Mouse (Mus musculus) limb, embryonic 14.5 days (tissue): ENCODE results near the gene Igsf8. TPM values are rescaled to one million over a fixed set of nuclear protein-coding genes. Genes with fewer than 3 reads are reported as not detected.
A peak's percentile ranks its signal among the peaks of the same experiment; 100 is the strongest.

Experiments
- ATAC-seq: fragments of 200-750 bp; cut with Nextera tagmentation; 2 replicates; pipeline ENCODE4 v1.8.0; 2017; ENCODE audit warnings: low read depth, moderate number of reproducible peaks, moderate TSS enrichment; ENCODE audit not compliant: low FRiP score
- DNase-seq: peaks from one replicate; pipeline ENCODE4 v3.0.0-alpha.2; 2015; ENCODE audit warnings: low spot score
- H3K27ac ChIP-seq: fragments of 300-500 bp; sonication (generic); replicated peaks from 2 replicates; pipeline ENCODE4 v1.5.1; 2014; ENCODE audit warnings: low read depth, mild to moderate bottlenecking, low read length, moderate library complexity, mixed read lengths
- H3K27me3 ChIP-seq: fragments of 300-500 bp; sonication (generic); 2 replicates; pipeline ENCODE4 v1.6.1; 2014; ENCODE audit warnings: low read length, mixed read lengths; ENCODE audit not compliant: control insufficient read depth, insufficient read depth
- H3K36me3 ChIP-seq: fragments of 300-500 bp; sonication (generic); 2 replicates; pipeline ENCODE4 v1.6.1; 2014; ENCODE audit warnings: mild to moderate bottlenecking, low read length, moderate library complexity, mixed read lengths; ENCODE audit not compliant: control insufficient read depth, insufficient read depth
- H3K4me1 ChIP-seq: fragments of 300-500 bp; sonication (generic); 2 replicates; pipeline ENCODE4 v1.6.1; 2014; ENCODE audit warnings: antibody characterized with exemption, low read length, mixed read lengths; ENCODE audit not compliant: control insufficient read depth, insufficient read depth
- H3K4me2 ChIP-seq: fragments of 300-500 bp; sonication (generic); replicated peaks from 2 replicates; pipeline ENCODE4 v1.6.1; 2014; ENCODE audit warnings: low read depth, mild to moderate bottlenecking, low read length, moderate library complexity; ENCODE audit not compliant: severe bottlenecking
- H3K4me3 ChIP-seq: fragments of 300-500 bp; sonication (generic); replicated peaks from 2 replicates; pipeline ENCODE4 v1.5.1; 2014; ENCODE audit warnings: low read length
- H3K9ac ChIP-seq: fragments of 300-500 bp; sonication (generic); 2 replicates; pipeline ENCODE4 v1.6.1; 2014; ENCODE audit warnings: mild to moderate bottlenecking, low read depth, low read length, moderate library complexity; ENCODE audit not compliant: severe bottlenecking
- H3K9me3 ChIP-seq: fragments of 300-500 bp; sonication (generic); 2 replicates; pipeline ENCODE4 v1.6.1; 2016; ENCODE audit warnings: low read length; ENCODE audit not compliant: control insufficient read depth
- POLR2A ChIP-seq: fragments of 200-500 bp; IDR thresholded peaks from 2 replicates; pipeline ENCODE4 v1.8.0; 2012; ENCODE audit warnings: inconsistent platforms, mild to moderate bottlenecking, moderate library complexity, borderline replicate concordance; ENCODE audit not compliant: insufficient read depth, insufficient read length; ENCODE audit errors: extremely low read depth
- WGBS: fragments of 180-500 bp; shearing (Covaris S2); extraction: QIAGEN DNeasy Blood & Tissue Kit; methylation state at CpG from one replicate; pipeline ENCODE4 v1.1.7; 2014; 5-methylcytosine and 5-hydroxymethylcytosine counted together
- polyA plus RNA-seq, 2 experiments: library from polyadenylated mRNA; depleted of rRNA in 1 of 2; stranded (reverse) in 1 of 2; unstranded in 1 of 2; fragments of >200 nt; fragmentation: Nextera tagmentation in 1 of 2; extraction: Ambion mirVana in 1 of 2; gene quantifications; 2 replicates each; pipeline versions ENCODE4 v1.2.1 to v1.2.3; 2012 to 2014

The Igsf8 gene
- polyA plus RNA-seq, 2 experiments: 50.1 to 71.4 TPM

DNA sequence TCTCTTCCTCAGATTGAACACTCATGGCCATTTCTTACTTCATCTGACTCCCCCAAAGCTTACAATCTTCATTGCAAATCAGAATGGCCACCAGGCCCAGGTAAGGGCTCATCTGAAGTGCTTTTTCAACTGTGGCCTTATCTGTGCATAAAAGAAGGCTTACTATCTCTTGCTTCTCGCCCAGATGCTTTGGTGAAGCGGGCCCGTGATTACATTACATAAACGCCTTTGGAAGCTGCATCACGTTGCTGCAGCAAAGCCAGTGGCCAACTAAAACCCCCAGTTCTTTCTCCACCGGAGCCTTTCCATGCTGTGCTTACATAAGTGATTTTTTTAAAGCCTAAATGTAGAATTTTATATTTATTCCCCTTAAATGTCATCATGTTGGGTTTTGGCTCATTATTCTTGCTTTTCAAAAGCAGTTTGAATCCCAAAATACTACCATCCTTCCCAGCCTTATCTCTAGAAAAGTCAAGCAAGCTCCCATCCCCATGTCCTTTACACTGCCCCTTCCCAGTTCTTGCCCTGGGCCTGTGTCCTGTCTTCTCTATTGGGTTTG is 62.4 kb downstream of the Igsf8 start:
- WGBS: 70% methylated on average over 6 of the region's 6 CpGs
- Histone ChIP-seq H3K4me2 (no peak overlapping the region), H3K9me3 (0 out of 2 replicates have a peak, but pooled peaks cover 3% of the 10 kb centered on the region), H3K4me1 (peaks cover 3% of the 10 kb centered on the region; the same call in 1 of the 2 replicates), H3K9ac (no peak overlapping the region), H3K4me3 (no peak overlapping the region), H3K27ac (no peak overlapping the region), H3K27me3 (peaks cover 33% of the 10 kb centered on the region), H3K36me3 (peaks cover 14% of the 10 kb centered on the region)
- DNase-seq (no peak), ATAC-seq (no peak)
- no peak for TF ChIP-seq POLR2A

DNA sequence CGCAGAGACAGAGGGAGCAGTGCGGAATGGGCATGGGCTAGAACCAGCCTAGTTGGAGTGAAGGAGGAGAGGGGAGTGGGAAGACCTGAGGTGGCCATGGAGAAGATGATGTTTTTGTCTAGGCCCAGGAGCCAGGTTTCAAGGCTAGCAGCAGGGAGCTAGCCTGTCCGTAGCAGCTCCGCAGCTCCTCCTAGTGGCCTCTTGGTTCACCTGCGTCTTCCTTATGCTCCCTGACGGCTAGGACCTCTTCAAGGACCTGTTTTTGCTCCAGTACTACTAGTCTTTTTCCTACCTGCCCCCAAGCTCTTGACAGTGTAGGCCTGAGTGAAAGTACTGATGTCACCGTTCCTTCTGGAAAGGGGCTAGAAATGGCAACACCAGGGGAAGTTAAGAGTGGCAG is 63.3 kb downstream of the Igsf8 start:
- peaks cover 35% of the 10 kb centered on the region for H3K27me3 ChIP-seq
- H3K27ac ChIP-seq: no peak overlapping the region
- no peak overlapping the region for H3K4me2 ChIP-seq
- H3K9me3 ChIP-seq: 0 out of 2 replicates have a peak, but pooled peaks cover 3% of the 10 kb centered on the region
- peaks cover 7% of the 10 kb centered on the region for H3K36me3 ChIP-seq
- peak; percentile 50 for ATAC-seq
- H3K9ac ChIP-seq: no peak overlapping the region
- H3K4me1 ChIP-seq: peaks cover 3% of the 10 kb centered on the region; the same call in 1 of the 2 replicates
- peak; percentile 88 for DNase-seq
- WGBS: 7% methylated on average over 7 of the region's 7 CpGs
- TF ChIP-seq POLR2A: no peak
- no peak overlapping the region for H3K4me3 ChIP-seq

DNA sequence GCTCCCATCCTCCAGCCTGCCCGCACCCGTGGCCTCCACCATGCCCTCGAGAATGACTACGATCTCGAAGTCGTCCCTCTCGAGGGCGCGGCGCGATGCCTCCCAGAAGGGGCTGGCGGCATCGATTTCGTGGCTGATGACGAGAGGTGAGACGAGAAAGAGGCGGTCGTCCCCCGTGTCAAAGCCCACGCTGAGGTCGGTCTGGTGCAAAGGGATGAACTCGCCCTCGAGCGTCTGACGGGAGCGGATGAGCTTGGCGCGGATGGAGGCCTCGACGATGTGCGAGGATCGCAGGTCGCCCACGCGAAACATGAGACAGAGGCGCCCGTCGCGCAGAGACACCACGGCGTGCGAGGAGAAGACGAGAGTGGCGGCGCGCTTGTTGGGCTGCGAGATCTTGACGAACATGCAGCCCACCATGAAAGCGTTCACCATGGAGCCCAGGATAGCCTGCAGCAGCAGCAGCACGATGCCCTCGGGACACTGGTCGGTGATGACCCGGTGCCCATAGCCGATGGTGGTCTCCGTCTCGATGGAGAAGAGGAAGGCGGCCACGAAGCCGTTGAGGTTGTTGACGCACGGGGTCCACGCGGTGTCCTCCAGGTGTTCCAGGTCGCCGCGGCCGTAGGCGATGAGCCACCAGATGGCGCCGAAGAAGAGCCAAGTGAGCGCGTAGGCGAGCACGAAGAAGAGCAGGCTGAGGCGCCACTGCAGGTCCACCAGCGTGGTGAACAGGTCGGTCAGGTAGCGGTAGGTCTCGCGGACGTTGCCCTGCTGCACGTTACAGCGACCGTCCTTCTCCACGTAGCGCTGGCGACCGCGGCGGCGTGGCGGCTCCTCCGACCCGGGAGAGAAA is 64.5 kb downstream of the Igsf8 start:
- H3K4me3 ChIP-seq: peak overlapping the region; percentile 43
- H3K4me1 ChIP-seq: peaks cover 3% of the 10 kb centered on the region; the same call in 1 of the 2 replicates
- H3K27ac ChIP-seq: no peak overlapping the region
- no peak for TF ChIP-seq POLR2A
- 27% methylated on average over 75 of the region's 94 CpGs for WGBS
- H3K4me2 ChIP-seq: peak overlapping the region; percentile 79
- DNase-seq: no peak
- peak; percentile 53; the same call in 1 of the 2 replicates for ATAC-seq
- peaks cover 39% of the 10 kb centered on the region for H3K27me3 ChIP-seq
- peak overlapping the region; percentile 31; the same call in 1 of the 2 replicates for H3K9ac ChIP-seq
- 0 out of 2 replicates have a peak, but pooled peaks cover 3% of the 10 kb centered on the region for H3K9me3 ChIP-seq
- H3K36me3 ChIP-seq: no peaks in the 10 kb centered on the region

DNA sequence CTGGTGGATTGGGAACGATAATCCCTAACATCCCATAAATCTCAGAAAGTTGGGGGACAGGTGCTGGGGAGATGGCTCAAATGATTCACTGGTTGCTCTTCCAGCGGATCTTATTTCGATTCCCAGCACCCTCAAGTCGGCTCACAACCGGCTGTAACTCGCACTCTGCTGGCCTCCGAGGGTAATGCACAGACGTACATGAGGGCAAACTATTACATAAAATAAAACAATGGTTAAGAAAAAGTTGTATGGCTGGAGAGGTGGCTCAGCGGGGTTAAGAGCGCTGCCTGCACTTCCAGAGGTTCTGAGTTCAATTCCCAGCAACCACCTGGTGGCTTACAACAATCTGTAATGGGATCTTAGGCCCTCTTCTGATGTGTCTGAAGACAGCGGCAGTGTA is 65.2 kb downstream of the Igsf8 start:
- DNase-seq (no peak), ATAC-seq (no peak)
- TF ChIP-seq POLR2A: no peak
- 62% methylated on average over 11 of the region's 11 CpGs for WGBS
- Histone ChIP-seq H3K9ac (no peak overlapping the region), H3K9me3 (0 out of 2 replicates have a peak, but pooled peaks cover 3% of the 10 kb centered on the region), H3K4me3 (peak overlapping the region; percentile 43), H3K4me2 (peak overlapping the region; percentile 79), H3K27ac (no peak overlapping the region), H3K4me1 (peaks cover 3% of the 10 kb centered on the region; the same call in 1 of the 2 replicates), H3K27me3 (peaks cover 39% of the 10 kb centered on the region), H3K36me3 (no peaks in the 10 kb centered on the region)

DNA sequence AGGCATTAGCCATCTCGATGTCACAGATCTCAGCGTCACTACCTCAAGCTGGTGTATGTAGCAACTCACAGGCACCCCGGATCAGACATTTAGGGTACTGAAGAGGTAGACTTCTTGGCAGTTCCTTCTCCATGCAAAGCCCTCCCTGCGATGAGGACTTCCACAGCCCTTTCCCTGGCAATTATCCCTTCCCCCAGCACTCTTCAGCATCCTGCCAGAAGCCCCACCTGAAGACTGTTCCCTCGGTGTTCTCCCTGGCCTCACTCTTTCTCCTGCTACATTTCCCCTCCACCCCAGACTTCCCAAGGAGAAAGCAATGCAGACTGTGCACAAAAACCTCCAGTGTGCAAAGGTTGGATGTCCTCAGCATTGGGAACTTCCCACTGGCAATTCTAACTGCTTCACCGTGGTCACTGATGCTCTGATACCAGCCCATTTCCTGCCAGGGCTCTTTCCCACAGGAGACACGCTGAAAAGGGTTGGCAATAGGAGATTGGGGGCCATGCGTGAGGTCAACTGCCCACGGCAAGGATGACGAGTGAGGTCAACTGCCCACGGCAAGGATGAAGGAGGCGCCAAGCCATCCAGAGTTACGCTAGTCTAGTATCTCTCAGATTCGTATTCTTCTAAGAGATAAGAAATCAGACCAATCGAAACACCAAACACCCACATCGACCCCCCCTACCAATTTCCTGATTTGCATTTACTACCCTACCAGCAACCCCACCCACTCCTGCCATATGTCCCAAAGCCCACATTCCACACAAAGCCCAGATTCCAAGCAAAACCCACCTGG is 66.0 kb downstream of the Igsf8 start:
- WGBS: 87% methylated on average over 16 of the region's 16 CpGs
- 0 out of 2 replicates have a peak, but pooled peaks cover 3% of the 10 kb centered on the region for H3K9me3 ChIP-seq
- DNase-seq: no peak
- no peak for TF ChIP-seq POLR2A
- H3K4me3 ChIP-seq: no peak overlapping the region
- H3K4me2 ChIP-seq: no peak overlapping the region
- H3K4me1 ChIP-seq: peaks cover 3% of the 10 kb centered on the region; the same call in 1 of the 2 replicates
- no peak overlapping the region for H3K9ac ChIP-seq
- peaks cover 39% of the 10 kb centered on the region for H3K27me3 ChIP-seq
- ATAC-seq: no peak
- no peak overlapping the region for H3K27ac ChIP-seq
- no peaks in the 10 kb centered on the region for H3K36me3 ChIP-seq
